Mouse (Mus musculus) forebrain, embryonic 11.5 days (tissue): ENCODE data around the gene Oxct2a. TPM values are rescaled to one million over a fixed set of nuclear protein-coding genes. Genes with fewer than 3 reads are reported as not detected.
"Not testable (repeated sequence)": the region's sequence is repeated elsewhere in the genome, so short reads cannot be mapped to it uniquely, and the experiment has no call there.

Source experiments
- ATAC-seq: fragments of 200-750 bp; cut with Nextera tagmentation; replicated peaks from 2 replicates; pipeline ENCODE4 v1.8.0; 2017; ENCODE audit warnings: moderate TSS enrichment; ENCODE audit not compliant: low FRiP score
- DNase-seq: peaks from one replicate; pipeline ENCODE4 v3.0.0-alpha.2; 2017; ENCODE audit warnings: low spot score
- H3K27ac ChIP-seq: fragments of 300-500 bp; sonication (generic); 2 replicates; pipeline ENCODE4 v1.5.1; 2014; ENCODE audit warnings: low read depth, low read length
- H3K27me3 ChIP-seq: fragments of 300-500 bp; sonication (generic); 2 replicates; pipeline ENCODE4 v1.6.1; 2014; ENCODE audit warnings: mild to moderate bottlenecking, low read length, mixed read lengths; ENCODE audit not compliant: control insufficient read depth, insufficient read depth
- H3K36me3 ChIP-seq: fragments of 300-500 bp; sonication (generic); 2 replicates; pipeline ENCODE4 v1.6.1; 2014; ENCODE audit warnings: mild to moderate bottlenecking, low read length, moderate library complexity, mixed read lengths; ENCODE audit not compliant: control insufficient read depth, insufficient read depth
- H3K4me1 ChIP-seq: fragments of 300-500 bp; sonication (generic); replicated peaks from 2 replicates; pipeline ENCODE4 v1.6.1; 2014; ENCODE audit warnings: low read length, mixed read lengths; ENCODE audit not compliant: control insufficient read depth, insufficient read depth
- H3K4me2 ChIP-seq: fragments of 300-500 bp; sonication (generic); 2 replicates; pipeline ENCODE4 v1.6.1; 2014; ENCODE audit warnings: low read depth, mild to moderate bottlenecking, low read length, moderate library complexity, mixed read lengths; ENCODE audit not compliant: severe bottlenecking
- H3K4me3 ChIP-seq: fragments of 300-500 bp; sonication (generic); 2 replicates; pipeline ENCODE4 v1.5.1; 2014; ENCODE audit warnings: low read depth, low read length
- H3K9ac ChIP-seq: fragments of 300-500 bp; sonication (generic); 2 replicates; pipeline ENCODE4 v1.6.1; 2014; ENCODE audit warnings: low read length
- H3K9me3 ChIP-seq: fragments of 300-500 bp; sonication (generic); 2 replicates; pipeline ENCODE4 v1.6.1; 2016; ENCODE audit warnings: low read length, mixed read lengths; ENCODE audit not compliant: control insufficient read depth
- WGBS: fragments of 180-500 bp; shearing (Covaris S2); extraction: QIAGEN DNeasy Blood & Tissue Kit; methylation state at CpG from one replicate; pipeline ENCODE4 v1.1.7; 2014; 5-methylcytosine and 5-hydroxymethylcytosine counted together
- polyA plus RNA-seq: library from polyadenylated mRNA; unstranded; fragments of >200 nt; fragmentation: Nextera tagmentation; extraction: Ambion mirVana; gene quantifications from 2 replicates; pipeline ENCODE4 v1.2.1, GENCODE M21; 2014

Oxct2a gene
- polyA plus RNA-seq, 1 experiment from 2014 or later, result not detected

DNA sequence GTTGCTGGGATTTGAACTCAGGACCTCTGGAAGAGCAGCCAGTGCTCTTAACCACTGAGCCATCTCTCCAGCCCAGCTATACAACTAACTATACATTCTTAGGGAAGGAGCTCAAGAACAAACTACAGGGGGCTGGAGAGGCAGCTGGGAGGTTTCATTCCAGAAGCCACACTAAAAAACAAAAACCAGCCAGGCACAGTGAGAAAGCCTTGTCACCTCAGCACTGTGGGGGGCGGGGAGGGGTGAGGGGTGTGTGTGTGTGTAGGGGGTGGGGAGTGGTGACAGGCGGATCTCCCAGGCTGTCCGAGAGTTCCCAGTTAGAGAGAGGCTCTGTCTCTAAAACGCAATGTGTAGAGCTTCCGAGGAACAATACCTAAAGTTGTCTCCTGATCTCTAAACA is 7.9 kb upstream of the Oxct2a start:
- no peaks in the 10 kb centered on the region for H3K27me3 ChIP-seq
- H3K4me1 ChIP-seq, result no peaks in the 10 kb centered on the region
- no peaks in the 10 kb centered on the region; the same call in 1 of the 2 replicates for H3K9me3 ChIP-seq
- WGBS, result 75% methylated on average over 5 of the region's 5 CpGs
- no peak overlapping the region for H3K9ac ChIP-seq
- no peak overlapping the region for H3K27ac ChIP-seq
- ATAC-seq (no peak), DNase-seq (no peak)
- no peak overlapping the region for H3K4me2 ChIP-seq
- H3K36me3 ChIP-seq, result no peaks in the 10 kb centered on the region
- H3K4me3 ChIP-seq, result no peak overlapping the region

DNA sequence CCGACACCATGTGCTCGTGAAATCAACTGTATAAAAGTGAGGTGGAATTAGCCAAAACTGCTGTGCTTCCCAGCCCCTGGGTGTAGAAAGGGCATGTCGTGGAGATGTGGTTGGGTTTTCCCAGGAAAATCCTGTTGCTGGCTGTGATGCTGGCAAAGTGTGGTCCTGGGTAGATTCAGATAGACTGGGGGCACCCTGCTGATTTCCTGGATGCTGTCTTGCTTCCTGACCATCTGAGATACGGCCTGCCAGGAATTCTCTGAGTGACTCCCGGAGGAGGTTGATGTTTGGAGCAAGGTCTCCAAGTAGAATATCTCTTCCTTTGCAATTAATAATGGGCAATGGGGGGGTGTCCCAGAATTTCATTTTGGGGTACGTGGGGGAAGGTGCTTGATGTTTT is 5.5 kb upstream of the Oxct2a start:
- H3K4me1 ChIP-seq, result no peaks in the 10 kb centered on the region
- no peaks in the 10 kb centered on the region for H3K36me3 ChIP-seq
- H3K4me2 ChIP-seq, result no peak overlapping the region
- WGBS, result 81% methylated on average over 6 of the region's 6 CpGs
- H3K27me3 ChIP-seq, result no peaks in the 10 kb centered on the region
- H3K9me3 ChIP-seq, result no peaks in the 10 kb centered on the region; the same call in 1 of the 2 replicates
- H3K9ac ChIP-seq, result no peak overlapping the region
- H3K4me3 ChIP-seq, result no peak overlapping the region
- H3K27ac ChIP-seq, result no peak overlapping the region
- no peak for ATAC-seq
- DNase-seq, result no peak

DNA sequence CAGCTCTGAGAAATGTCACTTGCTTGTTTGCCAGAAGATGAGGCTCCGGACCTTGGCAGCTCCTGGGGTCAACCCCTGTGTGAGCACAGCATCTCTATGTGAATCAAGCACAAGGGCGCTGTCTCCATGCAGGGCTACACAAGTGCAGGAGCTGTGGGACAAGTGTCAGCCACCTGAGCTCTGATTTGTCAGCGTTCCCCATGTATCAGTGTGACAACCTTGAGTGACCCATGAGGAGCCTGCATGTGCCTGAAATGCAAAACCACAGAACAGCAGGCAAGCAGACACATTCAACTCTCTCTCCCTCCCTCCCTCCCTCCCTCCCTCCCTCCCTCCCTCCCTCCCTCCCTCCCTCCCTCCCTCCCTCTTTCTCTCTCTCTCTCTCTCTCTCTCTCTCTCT is 4.2 kb upstream of the Oxct2a start:
- ATAC-seq, result no peak
- Histone ChIP-seq H3K9ac (no peak overlapping the region), H3K36me3 (no peaks in the 10 kb centered on the region), H3K4me2 (no peak overlapping the region), H3K27me3 (peaks cover 6% of the 10 kb centered on the region), H3K27ac (no peak overlapping the region), H3K4me1 (no peaks in the 10 kb centered on the region), H3K9me3 (no peaks in the 10 kb centered on the region), H3K4me3 (no peak overlapping the region)
- no peak for DNase-seq
- 76% methylated on average over 3 of the region's 3 CpGs for WGBS

DNA sequence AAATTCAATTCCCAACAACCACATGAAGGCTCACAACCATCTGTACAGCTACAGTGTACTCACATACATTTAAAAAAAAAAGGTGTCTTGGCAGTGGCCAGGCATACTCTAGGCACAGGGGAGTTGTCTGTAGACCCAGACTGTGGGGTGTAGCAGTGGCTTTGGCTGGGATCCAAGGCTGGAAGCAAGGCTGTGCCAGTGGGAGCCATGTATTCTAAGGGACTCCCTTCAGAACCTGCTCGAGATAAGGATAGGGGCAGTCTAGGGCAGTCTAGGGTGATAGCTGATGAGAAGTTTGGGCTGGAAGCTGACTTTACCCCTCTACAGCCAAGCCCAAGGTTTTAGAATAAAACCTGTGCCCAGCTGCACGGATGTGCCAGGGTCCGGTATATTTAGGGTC is 2.7 kb upstream of the Oxct2a start:
- Histone ChIP-seq H3K9ac (no peak overlapping the region), H3K4me3 (no peak overlapping the region), H3K9me3 (no peaks in the 10 kb centered on the region), H3K4me2 (no peak overlapping the region), H3K27me3 (peaks cover 6% of the 10 kb centered on the region), H3K27ac (no peak overlapping the region), H3K36me3 (no peaks in the 10 kb centered on the region), H3K4me1 (no peaks in the 10 kb centered on the region)
- DNase-seq (no peak), ATAC-seq (no peak)
- WGBS, result 88% methylated on average over 3 of the region's 3 CpGs

DNA sequence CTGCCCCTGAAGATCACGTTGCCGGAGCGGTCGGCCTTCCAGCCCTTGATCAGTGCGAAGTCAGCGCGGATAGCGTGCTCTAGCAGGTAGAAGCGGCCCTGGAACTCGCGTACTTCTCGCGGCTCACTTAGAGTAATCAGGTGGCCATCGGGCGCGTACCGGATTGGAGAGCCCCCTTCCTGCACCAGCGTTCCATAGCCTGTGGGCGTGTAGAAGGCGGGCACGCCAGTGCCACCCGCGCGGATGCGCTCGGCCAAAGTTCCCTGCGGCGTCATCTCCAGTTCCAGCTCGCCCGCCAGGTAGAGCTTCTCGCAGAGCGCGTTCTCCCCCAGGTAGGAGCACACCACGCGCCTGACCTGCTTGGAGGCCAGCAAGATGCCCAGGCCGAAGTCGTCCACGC is 524 bp downstream of the Oxct2a start:
- WGBS, result 15% methylated on average over 23 of the region's 38 CpGs
- not testable (repeated sequence) for H3K9me3 ChIP-seq, H3K36me3 ChIP-seq, H3K27ac ChIP-seq, H3K4me1 ChIP-seq, H3K4me3 ChIP-seq, H3K27me3 ChIP-seq, ATAC-seq, DNase-seq, H3K9ac ChIP-seq
- peak overlapping the region; percentile 36; the same call in 1 of the 2 replicates for H3K4me2 ChIP-seq

DNA sequence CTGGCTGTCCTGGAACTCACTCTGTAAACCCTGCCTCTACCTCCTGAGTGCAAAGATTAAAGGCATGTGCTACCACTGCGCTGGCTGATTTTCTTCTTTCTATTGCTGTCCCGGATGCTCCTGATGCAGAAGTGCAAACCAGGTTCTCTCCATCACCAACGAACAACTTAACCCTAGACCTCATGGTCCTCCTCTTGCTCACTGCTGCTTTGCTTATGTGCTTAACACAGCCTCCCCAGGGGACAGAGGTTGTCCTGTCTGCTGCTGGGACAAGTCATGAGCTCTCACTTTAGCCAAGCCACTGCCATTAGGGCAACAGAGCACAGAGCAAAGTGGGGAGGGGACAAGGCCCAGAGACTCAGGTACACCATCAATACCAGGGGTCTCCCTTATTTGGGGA is 8.9 kb downstream of the Oxct2a start:
- Histone ChIP-seq H3K9me3 (no peaks in the 10 kb centered on the region), H3K4me2 (no peak overlapping the region), H3K27me3 (no peaks in the 10 kb centered on the region), H3K9ac (no peak overlapping the region), H3K27ac (no peak overlapping the region), H3K4me1 (no peaks in the 10 kb centered on the region), H3K36me3 (no peaks in the 10 kb centered on the region), H3K4me3 (no peak overlapping the region)
- ATAC-seq (no peak), DNase-seq (no peak)
- WGBS, result 81% methylated on average over 3 of the region's 3 CpGs

DNA sequence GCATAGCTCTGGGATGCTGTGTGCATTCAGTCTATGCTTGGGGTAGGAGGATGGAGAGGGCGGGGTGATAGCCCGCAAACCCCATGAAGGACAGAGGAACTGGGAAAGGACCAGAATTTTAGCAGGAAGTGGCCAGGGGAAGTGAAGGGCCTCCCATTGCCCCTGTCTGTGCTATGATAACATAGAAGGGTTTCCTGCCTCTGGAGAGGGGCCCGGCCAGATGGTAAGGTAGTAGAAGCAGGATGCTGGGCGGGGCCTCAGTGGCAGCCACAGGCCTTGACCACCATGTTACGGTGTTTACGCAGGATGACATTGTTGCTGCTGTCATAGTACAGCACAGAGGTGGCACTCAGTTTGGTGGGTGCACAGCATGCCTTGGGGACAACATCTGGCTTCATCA is 10.4 kb downstream of the Oxct2a start:
- no peak overlapping the region for H3K27ac ChIP-seq
- H3K27me3 ChIP-seq, result no peaks in the 10 kb centered on the region
- no peaks in the 10 kb centered on the region for H3K4me1 ChIP-seq
- H3K9me3 ChIP-seq, result no peaks in the 10 kb centered on the region
- ATAC-seq (no peak), DNase-seq (no peak)
- no peak overlapping the region for H3K9ac ChIP-seq
- H3K4me3 ChIP-seq, result no peak overlapping the region
- 92% methylated on average over 6 of the region's 6 CpGs for WGBS
- H3K36me3 ChIP-seq, result no peaks in the 10 kb centered on the region
- no peak overlapping the region for H3K4me2 ChIP-seq

DNA sequence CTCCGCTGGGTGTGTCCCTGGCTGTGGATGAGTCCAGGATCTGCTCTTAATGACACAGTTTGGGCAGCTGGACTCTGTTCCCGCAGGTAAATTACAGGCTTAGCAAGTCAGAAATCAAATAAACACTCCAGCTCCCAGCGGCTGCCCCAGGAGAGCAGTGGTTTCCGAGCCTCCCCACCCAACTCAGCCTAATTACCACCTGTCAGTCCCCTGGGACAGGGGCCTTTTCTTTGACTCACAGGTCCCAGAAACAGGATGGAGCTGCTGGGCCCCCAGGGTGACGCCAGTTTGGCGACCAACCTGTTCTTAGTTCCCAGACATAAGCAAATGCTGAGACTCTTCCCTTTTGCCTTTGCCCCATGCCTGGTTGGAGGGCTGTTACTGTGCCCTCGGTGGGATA is 11.6 kb downstream of the Oxct2a start:
- Histone ChIP-seq H3K9ac (no peak overlapping the region), H3K27me3 (no peaks in the 10 kb centered on the region), H3K4me1 (no peaks in the 10 kb centered on the region), H3K4me2 (no peak overlapping the region), H3K36me3 (no peaks in the 10 kb centered on the region), H3K4me3 (no peak overlapping the region), H3K9me3 (no peaks in the 10 kb centered on the region), H3K27ac (no peak overlapping the region)
- DNase-seq (no peak), ATAC-seq (no peak)
- 83% methylated on average over 7 of the region's 7 CpGs for WGBS

DNA sequence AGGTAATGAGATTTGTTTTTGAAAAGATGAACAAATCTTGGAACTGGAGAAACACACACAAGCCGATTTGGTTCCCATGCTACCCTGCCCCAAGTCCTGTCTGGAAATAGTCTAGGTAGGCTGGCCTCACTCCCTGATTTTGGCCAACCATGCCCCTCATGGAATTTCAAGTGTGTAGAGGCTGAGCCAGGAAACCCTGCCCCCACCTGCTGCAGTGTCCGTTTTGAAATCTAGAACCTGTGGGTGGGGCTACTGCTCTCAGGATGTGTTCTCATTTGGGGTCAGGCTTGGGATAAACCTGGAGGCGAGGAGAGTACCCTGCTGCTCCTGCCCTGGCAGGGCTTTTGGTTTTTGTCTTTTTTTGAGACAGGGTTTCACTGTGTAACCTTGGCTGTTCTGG is 15.1 kb downstream of the Oxct2a start:
- WGBS, result 60% methylated on average over 3 of the region's 3 CpGs
- peak; percentile 41 for DNase-seq
- no peak overlapping the region for H3K27ac ChIP-seq

More for the DNA sequence above, 15.1 kb downstream of the Oxct2a start:
- Histone ChIP-seq H3K4me2 (no peak overlapping the region), H3K4me3 (no peak overlapping the region), H3K9ac (no peak overlapping the region), H3K4me1 (no peaks in the 10 kb centered on the region), H3K36me3 (no peaks in the 10 kb centered on the region), H3K9me3 (no peaks in the 10 kb centered on the region), H3K27me3 (no peaks in the 10 kb centered on the region)
- no peak for ATAC-seq
